Mouse (Mus musculus): ENCODE results near the gene Hist1h2bn.
"Not testable (repeated sequence)": the region's sequence is repeated elsewhere in the genome, so short reads cannot be mapped to it uniquely, and the experiment has no call there.

Gene Hist1h2bn

DNA sequence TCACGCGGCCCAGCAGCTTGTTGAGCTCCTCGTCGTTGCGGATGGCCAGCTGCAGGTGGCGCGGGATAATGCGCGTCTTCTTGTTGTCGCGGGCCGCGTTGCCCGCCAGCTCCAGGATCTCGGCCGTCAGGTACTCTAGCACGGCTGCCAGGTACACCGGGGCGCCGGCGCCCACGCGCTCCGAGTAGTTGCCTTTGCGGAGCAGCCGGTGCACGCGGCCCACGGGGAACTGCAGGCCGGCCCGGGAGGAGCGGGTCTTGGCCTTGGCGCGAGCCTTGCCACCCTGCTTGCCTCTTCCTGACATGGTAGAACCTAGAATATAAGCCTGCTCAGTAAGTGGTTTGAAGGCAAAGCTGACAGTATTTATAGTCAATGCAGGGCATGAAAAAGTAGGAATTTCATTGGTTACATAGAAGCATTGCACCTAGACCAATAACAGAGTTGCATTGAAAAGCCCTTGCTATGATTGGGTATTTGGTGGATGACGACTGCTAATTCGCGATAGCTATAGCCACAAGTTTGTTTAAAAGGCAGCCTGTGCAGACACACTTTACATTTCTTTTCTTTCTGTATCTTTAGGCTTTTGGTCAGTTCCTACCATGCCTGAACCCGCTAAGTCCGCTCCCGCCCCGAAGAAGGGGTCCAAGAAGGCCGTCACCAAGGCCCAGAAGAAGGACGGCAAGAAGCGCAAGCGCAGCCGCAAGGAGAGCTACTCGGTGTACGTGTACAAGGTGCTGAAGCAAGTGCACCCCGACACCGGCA lies at the start of gene Hist1h2bn, which contains the start of gene Hist1h2ak:
Gene Hist1h2bn (plus strand): TSS at position 600 of the 762 bp plus-strand sequence.
Gene Hist1h2ak (minus strand): TSS at position 304 of the 762 bp plus-strand sequence.
- peak; percentile 64 for DNase-seq

- DNase-seq: no peak
Observed at GRCm38 (mm10) chr13:21706669-21707068, 47.3 kb upstream of the Hist1h2bn start.

DNA sequence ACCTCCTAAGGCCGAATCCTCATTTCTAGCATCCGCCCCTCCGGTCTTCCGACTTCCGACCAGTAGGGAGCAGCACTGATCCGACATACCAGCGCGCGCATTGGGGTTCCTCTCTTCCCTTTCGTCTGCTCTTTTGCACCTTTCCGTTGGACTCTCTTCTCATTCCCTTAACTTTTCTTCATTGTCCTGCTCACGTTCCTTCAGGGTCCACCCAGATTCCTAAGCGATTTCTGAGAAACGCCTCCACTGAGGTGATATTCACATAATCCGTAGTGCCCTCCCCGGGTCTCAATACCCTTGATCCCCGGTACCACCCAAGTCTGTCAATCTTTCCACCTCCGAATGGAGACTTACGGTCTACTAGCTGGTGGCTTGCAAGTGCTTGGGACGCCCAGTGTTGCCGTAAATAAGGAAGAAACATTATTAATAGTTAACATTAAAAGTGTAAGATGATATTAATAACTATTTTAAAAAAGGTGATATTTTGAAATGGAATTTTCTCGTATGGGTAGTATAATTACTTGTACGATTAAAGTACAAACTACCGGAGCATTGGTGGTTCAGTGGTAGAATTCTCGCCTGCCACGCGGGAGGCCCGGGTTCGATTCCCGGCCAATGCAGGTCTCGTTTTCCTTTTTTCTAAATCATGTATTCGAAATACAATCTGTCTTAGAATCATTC lies 43.8 kb upstream of the Hist1h2bn start:
- DNase-seq: peak; percentile 88

- peak; percentile 81 for DNase-seq
Observed at GRCm38 (mm10) chr13:21710821-21711525, 43.0 kb upstream of the Hist1h2bn start.

DNA sequence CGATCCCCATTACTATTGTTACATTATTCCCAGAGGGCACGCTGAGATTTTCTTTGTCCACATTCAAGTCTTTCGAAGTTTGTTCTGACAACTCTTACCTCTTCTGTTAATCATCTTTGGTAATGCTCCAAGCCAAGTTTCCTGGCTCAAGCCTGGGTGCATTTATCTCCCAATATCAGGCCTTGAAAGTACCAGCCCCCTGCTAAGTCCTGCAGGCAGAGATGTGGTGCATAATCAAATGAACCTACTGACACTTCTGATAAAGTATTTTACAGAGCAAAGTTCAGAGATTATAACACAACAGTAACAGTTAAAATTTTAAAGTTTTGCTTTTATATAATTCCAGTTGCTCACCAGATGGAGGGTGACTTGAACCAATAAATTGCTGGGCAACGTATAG lies 42.2 kb upstream of the Hist1h2bn start:
- no peak for DNase-seq

GRCm38 (mm10) chr13:21714725-21715124 lies 39.2 kb upstream of the Hist1h2bn start:
- peak; percentile 73 for DNase-seq

DNA sequence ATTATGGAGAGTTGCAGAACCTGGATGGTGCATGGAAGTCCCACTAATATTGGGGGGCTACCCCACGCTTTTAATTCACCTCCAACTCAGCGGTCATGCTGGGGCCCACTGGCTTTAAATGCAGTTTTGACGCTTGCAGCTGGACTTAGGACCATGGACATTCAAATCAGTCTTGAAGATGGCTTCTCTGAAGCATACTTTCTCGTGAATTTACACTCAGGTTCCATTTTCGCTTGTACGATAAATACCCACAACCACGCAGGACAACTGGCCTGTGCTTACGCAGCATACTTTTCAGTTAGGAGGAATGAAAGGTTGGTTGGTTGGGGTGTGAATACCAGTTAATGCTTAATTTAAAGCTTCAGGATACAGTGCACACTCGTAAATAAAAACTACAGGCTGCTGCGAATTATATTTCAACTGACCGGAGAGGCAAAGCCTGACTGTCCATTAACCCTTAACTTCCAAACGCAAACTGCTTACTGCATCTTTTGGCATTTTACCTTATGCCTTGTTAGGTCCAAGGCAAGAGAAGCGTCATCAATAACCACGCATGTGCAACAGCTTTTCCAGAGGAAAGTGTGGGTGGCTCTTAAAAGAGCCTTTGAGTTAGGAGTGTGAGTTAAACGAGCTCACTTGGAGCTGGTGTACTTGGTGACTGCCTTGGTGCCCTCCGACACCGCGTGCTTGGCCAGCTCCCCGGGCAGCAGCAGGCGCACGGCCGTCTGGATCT lies 38.6 kb upstream of the Hist1h2bn start:
- DNase-seq: no peak

DNA sequence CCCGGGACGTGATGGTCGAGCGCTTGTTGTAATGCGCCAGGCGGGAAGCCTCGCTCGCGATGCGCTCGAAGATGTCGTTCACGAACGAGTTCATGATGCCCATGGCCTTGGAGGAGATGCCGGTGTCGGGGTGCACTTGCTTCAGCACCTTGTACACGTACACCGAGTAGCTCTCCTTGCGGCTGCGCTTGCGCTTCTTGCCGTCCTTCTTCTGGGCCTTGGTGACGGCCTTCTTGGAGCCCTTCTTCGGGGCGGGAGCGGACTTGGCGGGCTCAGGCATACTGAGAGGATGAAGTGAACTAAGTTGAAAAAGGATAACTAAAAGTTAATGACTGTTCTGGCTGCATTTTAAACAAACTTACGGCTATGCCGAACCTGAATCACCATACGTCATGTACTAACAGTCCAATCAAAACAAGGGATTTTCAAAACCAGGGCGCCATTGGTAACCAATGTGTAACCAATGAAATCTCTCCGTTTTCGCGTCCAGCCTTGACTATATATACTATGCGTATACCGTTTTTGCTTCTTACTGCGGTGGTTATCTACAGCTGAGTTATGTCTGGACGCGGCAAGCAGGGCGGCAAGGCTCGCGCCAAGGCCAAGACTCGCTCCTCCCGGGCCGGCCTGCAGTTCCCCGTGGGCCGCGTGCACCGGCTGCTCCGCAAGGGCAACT lies 37.9 kb upstream of the Hist1h2bn start, which contains the start of the genes Hist1h2bl and Hist1h2ai:
Gene Hist1h2bl (minus strand): TSS at position 280 of the 676 bp plus-strand sequence.
Gene Hist1h2ai (plus strand): TSS at position 559 of the 676 bp plus-strand sequence.
- peak; percentile 76 for DNase-seq

DNA sequence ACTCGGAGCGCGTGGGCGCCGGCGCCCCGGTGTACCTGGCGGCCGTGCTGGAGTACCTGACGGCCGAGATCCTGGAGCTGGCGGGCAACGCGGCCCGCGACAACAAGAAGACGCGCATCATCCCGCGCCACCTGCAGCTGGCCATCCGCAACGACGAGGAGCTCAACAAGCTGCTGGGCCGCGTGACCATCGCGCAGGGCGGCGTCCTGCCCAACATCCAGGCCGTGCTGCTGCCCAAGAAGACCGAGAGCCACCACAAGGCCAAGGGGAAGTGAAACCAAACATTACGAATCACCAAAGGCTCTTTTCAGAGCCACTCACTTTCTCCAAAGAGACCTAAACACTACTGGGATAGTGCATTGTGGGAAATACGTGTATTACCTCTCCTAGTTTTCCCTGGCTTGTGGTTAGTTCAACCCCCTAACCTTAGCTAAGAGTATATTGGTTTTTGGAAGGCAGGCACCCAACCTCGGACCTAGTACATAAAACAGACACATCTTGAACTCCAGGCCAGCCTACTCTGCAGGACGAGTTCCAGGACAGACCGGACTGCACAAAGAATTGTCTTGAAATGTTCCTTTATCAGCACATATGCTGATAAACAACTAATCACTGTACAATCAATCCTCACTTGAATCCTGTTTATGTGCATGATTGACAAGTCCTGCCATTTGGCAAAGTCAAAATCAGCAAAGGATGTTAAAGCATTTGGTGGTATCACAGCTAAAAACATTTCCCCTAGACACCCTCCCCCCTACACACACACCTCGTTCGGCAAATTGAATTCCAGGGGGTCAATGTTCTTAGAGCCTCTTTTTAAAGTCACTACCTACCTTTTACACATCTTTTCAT lies 37.2 kb upstream of the Hist1h2bn start:
- DNase-seq: peak; percentile 31

DNA sequence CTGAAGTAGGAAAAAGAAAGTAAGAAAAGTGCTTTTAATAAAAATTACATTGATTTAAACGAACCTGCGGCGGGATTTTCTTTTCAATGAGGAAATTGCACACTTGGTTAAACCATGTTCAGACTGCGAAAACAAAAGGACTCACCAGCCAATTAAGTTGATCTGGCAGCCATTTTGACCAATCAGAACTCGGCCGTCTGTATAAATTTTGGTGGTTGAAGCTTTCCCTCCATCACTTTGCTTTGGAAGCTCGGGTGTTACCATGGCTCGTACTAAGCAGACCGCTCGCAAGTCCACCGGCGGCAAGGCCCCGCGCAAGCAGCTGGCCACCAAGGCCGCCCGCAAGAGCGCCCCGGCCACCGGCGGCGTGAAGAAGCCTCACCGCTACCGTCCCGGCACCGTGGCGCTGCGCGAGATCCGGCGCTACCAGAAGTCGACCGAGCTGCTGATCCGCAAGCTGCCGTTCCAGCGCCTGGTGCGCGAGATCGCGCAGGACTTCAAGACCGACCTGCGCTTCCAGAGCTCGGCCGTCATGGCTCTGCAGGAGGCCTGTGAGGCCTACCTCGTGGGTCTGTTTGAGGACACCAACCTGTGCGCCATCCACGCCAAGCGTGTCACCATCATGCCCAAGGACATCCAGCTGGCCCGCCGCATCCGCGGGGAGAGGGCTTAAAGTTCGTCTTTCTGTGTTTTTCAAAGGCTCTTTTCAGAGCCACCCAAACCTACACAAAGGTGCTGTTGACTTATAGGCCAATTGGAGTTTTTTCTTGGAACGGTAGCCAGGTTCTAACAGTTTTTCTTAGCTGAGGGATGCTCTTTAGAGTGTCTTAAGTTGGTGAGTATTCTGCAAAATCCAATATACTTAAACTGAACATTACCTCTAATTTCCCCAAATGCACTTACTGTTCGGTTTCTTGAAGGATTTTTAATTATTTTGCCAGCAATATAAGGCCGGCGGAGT lies 36.2 kb upstream of the Hist1h2bn start, which contains the start of gene Hist1h3h:
Gene Hist1h3h (plus strand): TSS at position 263 of the 961 bp plus-strand sequence.
- peak; percentile 58 for DNase-seq

GRCm38 (mm10) chr13:21718381-21719080 lies 35.4 kb upstream of the Hist1h2bn start:
- no peak for DNase-seq

- not testable (repeated sequence) for DNase-seq
Observed at GRCm38 (mm10) chr13:21721107-21721756, 32.7 kb upstream of the Hist1h2bn start.

DNA sequence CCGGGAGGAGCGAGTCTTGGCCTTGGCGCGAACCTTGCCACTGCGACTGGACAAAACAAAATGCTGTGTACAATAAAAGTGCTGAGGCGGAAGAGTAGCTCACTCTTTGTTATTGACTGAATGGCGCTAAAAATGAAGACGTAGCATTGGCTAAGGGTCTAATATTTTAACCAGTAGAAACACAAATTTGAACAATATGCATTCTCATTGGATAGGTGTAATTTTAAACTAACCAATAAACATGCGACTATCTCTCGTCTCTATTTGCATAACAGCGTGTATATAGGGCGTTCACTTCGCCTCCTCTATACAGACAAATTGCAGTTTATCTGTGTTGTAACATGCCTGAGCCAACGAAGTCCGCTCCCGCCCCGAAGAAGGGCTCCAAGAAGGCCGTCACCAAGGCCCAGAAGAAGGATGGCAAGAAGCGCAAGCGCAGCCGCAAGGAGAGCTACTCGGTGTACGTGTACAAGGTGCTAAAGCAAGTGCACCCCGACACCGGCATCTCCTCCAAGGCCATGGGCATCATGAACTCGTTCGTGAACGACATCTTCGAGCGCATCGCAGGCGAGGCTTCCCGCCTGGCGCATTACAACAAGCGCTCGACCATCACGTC lies 32.1 kb upstream of the Hist1h2bn start, which contains the start of gene Hist1h2bm:
Gene Hist1h2bm (plus strand): TSS at position 288 of the 616 bp plus-strand sequence.
- DNase-seq: peak; percentile 64

GRCm38 (mm10) chr13:21722373-21722925 lies 31.5 kb upstream of the Hist1h2bn start:
- DNase-seq: no peak

GRCm38 (mm10) chr13:21722993-21723836 lies 30.7 kb upstream of the Hist1h2bn start:
- no peak for DNase-seq

DNA sequence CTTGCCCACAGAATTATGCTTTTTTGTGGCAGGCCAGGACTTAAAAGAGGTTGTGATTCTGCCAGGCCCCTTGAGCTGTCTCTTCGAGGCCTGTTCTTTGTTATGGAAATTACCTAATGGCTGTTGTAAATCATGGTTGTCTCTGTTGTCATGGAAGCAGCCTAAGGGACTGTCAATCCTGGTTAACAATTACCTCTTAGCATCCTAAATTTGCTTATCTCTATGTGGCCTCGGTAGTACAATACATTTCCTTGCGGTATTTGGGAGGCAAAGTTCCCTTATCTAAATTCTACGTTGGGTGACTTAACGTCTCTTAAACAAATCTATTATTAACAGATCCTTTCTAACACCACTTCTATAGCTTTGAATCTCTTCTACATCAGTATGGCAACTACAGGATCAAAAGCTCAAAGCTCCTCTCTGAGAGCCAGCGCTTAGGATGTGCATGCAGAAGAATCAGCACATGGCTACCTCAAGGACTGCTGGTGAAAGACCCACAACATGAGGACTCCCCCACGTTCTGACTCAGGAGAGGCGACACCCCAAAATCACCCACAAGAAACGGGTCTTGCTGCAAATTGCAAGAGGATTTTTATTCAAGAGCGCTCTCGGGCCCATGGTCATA lies 25.9 kb upstream of the Hist1h2bn start:
- DNase-seq: no peak

Data from kidney, adult 9 months (tissue).